Mouse (Mus musculus) thymus, postnatal 4 days (tissue): ENCODE data around the gene Fkbpl.

Source experiments
- DNase-seq: peaks from one replicate; pipeline ENCODE4 v3.0.0; 2021

Fkbpl gene

GRCm38 (mm10) chr17:34644608-34645007 lies at the start of gene Fkbpl:
TSS of gene Fkbpl (plus strand) at chr17:34644764.
- DNase-seq = peak; percentile 95

- DNase-seq = no peak
These were observed 48.5 kb upstream of the Fkbpl start for GRCm38 (mm10) chr17:34596098-34596497.

- DNase-seq = peak; percentile 19
These were observed 46.9 kb upstream of the Fkbpl start, which contains the start of gene Ager for GRCm38 (mm10) chr17:34597566-34598095. TSS of gene Ager (plus strand) at chr17:34597862.

GRCm38 (mm10) chr17:34599891-34600290 lies 44.7 kb upstream of the Fkbpl start:
- DNase-seq = peak; percentile 17

DNA sequence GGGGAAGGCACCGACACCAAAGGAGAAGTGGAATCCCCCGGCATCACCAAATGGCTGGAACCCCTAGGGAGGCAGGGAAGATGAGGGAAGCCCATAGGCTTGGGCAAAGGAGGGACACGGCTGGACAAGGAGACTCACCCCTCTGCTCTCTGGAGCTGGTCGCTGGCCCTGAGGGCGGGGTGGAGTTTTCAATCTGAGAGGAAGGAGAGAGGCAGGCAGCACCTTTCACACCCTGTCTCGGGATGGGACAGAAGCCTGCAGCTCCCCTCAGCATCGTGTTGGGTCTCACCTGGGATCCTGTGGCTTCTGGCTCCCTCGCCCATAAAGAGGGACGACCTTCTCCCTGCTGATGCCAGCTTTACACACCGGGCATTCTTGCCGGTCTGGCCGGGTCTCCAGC lies 42.8 kb upstream of the Fkbpl start:
- DNase-seq = peak; percentile 22

GRCm38 (mm10) chr17:34603375-34604060 lies 41.0 kb upstream of the Fkbpl start, which contains the start of gene Rnf5:
TSS of gene Rnf5 (minus strand) at chr17:34603690.
- DNase-seq = peak; percentile 96

- peak; percentile 98 for DNase-seq
These were observed 40.5 kb upstream of the Fkbpl start, which contains the start of gene Agpat1 for GRCm38 (mm10) chr17:34604061-34604508. TSS of gene Agpat1 (plus strand) at chr17:34604262.

- no peak for DNase-seq
These were observed 39.9 kb upstream of the Fkbpl start for GRCm38 (mm10) chr17:34604511-34605237.

DNA sequence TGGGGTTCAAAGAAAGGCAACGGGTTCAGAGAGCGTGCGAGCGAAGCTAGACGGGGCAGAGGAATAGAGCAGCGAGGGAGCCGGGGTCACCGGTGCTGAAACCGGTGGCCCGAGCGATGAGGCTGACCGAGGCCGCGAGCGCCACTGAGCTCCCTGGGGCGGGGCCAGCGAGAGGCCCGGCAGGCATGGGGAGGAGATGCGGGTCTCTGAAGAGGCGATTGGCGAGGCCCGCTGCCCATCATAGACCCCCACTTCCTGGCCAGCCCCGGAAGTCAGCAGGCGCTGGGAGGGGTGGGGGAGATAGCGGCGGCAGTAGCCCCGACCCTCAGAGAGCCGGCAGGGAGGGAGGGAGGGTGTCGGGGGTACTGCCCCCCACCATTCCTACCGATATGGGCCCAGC lies 39.0 kb upstream of the Fkbpl start:
- DNase-seq = peak; percentile 96

DNA sequence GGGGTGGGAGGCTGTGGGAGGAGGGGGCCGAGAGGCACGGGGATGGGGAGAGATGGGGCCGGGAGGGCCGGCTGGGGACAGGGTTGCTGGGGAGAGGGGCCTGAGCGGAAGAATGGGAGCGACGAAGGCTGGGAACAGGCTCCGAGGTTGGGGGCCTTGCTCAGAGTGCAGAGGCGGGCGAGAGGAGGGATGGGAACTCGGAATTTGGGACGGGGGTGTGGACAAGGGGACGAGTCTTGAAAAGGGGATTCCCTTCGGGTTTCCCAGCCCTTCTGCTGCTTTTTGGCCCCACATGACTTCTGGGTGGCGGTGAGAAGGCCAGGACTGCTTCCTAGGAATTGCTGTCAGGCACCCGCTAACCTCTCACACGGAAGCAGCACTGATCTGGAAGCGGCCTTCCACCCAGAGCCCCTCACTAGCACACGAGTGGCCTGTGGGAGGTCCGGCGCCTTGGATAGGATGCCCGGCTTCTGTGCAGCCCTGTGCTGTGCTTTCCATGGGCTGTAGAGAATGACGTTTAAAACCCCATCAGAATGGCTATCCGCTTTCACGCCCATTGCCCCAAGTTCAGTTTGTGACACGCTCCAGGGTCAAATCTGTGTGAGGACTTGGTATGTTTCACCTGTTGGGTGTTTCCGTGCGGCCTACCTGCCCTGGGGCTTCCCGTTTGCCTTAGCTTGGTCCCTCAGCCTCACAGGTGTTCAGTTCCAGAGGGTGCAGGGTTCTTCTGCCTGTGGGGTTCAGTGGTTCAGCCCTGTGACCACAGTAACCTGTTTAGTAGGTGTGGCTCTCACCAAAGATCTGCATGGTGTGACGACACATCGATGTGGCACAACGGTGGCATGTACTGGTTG lies 38.2 kb upstream of the Fkbpl start:
- DNase-seq = no peak

- DNase-seq = no peak
These were observed 36.6 kb upstream of the Fkbpl start for GRCm38 (mm10) chr17:34607997-34608396.

- no peak for DNase-seq
These were observed 33.5 kb upstream of the Fkbpl start for GRCm38 (mm10) chr17:34611050-34611449.

DNA sequence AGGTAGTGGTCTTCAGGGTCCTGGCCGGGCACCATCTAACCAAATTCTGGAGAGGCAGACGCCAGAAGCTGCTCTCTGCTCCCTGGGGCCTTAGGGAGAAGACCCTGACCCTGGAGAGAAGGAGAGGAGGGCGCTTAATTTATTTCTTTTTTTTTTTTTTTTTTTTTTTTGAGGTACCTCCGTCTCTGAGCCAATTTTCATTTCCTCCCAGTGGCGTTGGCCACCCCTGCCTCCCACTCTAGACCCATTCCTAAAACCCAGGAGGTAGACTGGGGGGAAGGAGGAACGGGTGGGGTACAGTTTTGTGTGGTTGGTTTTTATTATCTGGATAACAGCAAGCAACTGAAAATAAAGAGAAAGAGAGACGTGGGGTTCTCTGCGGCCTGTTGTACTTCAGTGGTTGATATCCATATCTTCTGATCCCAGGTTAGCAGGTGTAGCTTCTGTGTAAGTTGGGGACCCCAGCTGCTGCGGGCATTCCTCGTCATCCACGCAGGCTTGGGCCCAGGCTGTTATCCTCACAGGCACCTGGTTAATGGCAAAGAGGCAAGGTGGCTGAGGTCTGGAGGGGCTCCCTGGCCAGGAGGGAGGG lies 31.4 kb upstream of the Fkbpl start:
- DNase-seq = no peak

DNA sequence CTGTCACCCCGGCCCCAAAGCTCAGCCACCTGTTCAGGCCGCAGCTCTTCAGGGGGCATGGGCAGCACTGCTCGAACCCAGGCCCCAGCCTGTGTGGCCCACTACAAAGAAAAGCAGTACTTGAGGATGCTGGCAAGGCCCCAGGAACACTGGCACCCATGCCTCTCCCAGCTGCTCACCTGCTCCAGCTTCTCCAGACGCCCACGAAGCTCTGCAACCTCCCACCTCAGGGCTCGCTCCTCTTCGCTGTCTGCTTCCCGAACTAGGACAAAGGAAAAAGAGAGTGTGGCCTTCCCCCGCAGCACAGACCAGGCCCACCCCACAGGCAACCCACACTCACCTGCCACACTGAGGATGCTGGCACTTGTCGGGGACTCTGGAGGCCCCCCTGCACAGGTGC lies 30.7 kb upstream of the Fkbpl start:
- no peak for DNase-seq

DNA sequence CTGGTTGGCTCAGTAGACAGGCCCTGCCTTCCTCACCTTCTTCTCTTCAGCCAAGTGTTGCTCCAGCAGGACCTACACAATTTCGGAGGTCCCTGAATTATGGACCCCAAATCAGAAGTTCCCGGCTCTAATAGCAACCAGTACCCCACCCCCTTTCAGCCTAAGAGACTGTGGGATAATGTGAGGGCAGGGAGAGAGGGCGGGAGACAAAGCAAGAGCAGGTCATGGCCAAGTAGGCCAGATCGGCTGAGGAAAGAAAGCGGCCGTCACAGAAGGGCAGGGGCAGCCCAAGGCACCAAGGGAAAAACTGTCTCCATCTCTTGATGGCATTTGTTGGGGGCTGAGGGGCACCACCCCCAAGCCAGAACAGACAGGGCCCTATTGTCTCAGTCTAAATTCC lies 28.7 kb upstream of the Fkbpl start, which contains the start of gene Egfl8:
Egfl8 (minus strand) TSS at position 101 of the 400 bp plus-strand sequence.
- DNase-seq = no peak

DNA sequence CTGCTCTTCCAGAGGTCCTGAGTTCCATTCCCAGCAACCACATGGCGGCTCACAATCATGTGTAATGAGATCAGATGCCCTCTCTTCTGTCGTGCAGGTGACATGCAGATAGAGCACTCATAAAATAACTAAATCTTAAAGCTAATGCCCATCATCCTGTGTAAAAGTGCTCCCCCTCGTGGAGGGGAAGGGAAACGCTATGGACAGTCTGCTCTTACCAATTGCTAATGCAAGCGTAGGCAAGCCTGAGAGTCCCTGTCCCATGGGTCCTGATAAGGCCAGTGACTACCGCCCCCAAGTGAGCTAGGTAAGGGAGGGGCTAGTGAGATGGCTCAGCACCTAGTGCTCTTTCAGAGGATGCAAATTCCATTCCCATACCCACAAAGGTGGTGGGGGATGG lies 25.6 kb upstream of the Fkbpl start:
- peak; percentile 86 for DNase-seq

DNA sequence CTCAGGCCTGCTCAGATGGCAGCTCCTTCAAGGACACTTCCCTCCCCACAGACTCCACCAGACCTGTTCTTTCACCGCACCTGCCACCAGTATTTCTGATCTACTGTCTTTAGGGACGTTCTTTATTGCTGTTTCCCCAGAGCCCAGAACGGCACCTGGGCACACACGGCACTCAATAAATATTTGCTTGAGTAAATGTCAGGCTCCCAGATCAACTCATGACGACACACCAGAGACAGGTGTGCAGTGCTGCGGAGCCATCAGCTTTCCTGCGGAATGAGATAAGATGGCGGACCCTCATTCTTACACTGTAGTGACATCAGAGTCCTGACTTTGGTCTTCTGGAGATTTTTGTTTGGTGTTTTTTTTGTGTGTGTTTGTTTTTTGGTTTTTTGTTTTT lies 23.6 kb upstream of the Fkbpl start:
- DNase-seq = no peak

DNA sequence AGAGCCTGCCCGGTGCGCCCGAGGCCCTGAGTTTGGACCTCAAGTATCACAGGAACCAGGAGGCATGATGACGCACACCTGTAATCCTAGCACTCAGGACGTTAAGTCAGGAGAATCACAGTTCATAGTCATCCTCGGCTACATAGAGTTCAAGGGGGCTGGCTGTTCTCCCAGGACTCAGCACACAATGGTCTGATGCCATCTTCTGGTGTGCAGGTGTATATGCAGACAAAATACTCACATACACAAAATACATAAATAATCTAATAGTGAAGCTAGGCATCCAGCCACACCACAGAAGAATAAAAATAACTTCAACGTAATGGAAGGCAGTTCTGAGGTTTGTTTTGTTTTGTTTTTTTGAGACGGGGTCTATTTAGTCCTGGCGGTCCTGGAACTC lies 21.4 kb upstream of the Fkbpl start:
- DNase-seq = no peak

- no peak for DNase-seq
These were observed 19.6 kb upstream of the Fkbpl start for GRCm38 (mm10) chr17:34624981-34625380.

- DNase-seq = no peak
These were observed 18.3 kb upstream of the Fkbpl start for GRCm38 (mm10) chr17:34626062-34626772.

DNA sequence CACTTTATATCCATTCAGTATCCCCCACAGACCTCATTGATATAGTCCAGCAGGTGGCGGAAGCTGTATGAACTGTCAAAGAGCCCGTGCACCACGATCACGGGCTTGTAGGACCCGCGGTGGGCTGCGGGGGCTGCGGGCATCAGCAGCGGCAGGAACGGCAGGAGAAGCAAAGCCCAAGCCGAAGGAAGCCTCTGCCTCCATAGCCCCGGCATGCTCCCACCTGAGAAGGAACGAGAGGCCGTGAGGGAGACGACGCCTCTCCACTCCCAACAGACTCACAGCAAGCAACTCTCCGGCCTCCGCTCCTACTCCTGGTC lies 17.8 kb upstream of the Fkbpl start:
- peak; percentile 68 for DNase-seq
